Mouse (Mus musculus) heart, postnatal 0 days (tissue): ENCODE data around the gene Gm49384.

Experiments used
- CTCF ChIP-seq: IDR thresholded peaks from 2 replicates; pipeline ENCODE4 v1.5.1; 2016; ENCODE audit warnings: antibody characterized with exemption, control low read depth, low read depth
- EP300 ChIP-seq: IDR thresholded peaks from 2 replicates; pipeline ENCODE4 v1.6.1; 2016; ENCODE audit warnings: antibody characterized with exemption, low read depth

GRCm38 (mm10) chr12:69241405-69241770 is 37.3 kb upstream of the Gm49384 start:
- TF ChIP-seq CTCF (no peak), EP300 (no peak)
